Mouse (Mus musculus) cortical plate, adult 2 months (tissue): Measurements from ENCODE around the gene Ankdd1b. TPM values are rescaled to one million over a fixed set of nuclear protein-coding genes. Genes with fewer than 3 reads are reported as not detected.

Source experiments
- H3K27ac ChIP-seq: fragments of 200-500 bp; 2 replicates; pipeline ENCODE4 v1.5.1; 2012; ENCODE audit warnings: low read length, control low read depth, inconsistent platforms; ENCODE audit not compliant: insufficient read depth
- H3K4me1 ChIP-seq: fragments of 200-500 bp; 2 replicates; pipeline ENCODE4 v1.6.1; 2011; ENCODE audit warnings: low read length; ENCODE audit not compliant: control insufficient read depth, insufficient read depth
- H3K4me3 ChIP-seq: fragments of 200-500 bp; 2 replicates; pipeline ENCODE4 v1.5.1; 2011; ENCODE audit warnings: mild to moderate bottlenecking, low read length, control low read depth; ENCODE audit not compliant: insufficient read depth
- CTCF ChIP-seq: fragments of 200-500 bp; IDR thresholded peaks from 2 replicates; pipeline ENCODE4 v1.5.1; 2011; ENCODE audit warnings: mild to moderate bottlenecking, control low read depth, low read length; ENCODE audit not compliant: insufficient read depth; ENCODE audit errors: extremely low read depth
- POLR2A ChIP-seq: fragments of 200-500 bp; IDR thresholded peaks from 2 replicates; pipeline ENCODE4 v1.6.1; 2011; ENCODE audit warnings: mild to moderate bottlenecking, low read length, control low read depth; ENCODE audit not compliant: insufficient read depth; ENCODE audit errors: extremely low read depth
- polyA plus RNA-seq: library from polyadenylated mRNA; depleted of rRNA; stranded (reverse); fragments of >200 nt; gene quantifications from 2 replicates; pipeline ENCODE4 v1.2.3, GENCODE M21; 2012; rRNA removed

Ankdd1b gene
- polyA plus RNA-seq: 0.04 and 0.17 TPM in 2 replicates

- Histone ChIP-seq H3K4me1 (no peaks in the 10 kb centered on the region), H3K4me3 (no peak within 1 kb of the TSS), H3K27ac (no peak within 1 kb of the TSS)
- TF ChIP-seq POLR2A (no peak), CTCF (no peak)
Measured at GRCm38 (mm10) chr13:96470957-96471356, at the start of gene Ankdd1b. Gene Ankdd1b (minus strand): TSS chr13:96471198.

DNA sequence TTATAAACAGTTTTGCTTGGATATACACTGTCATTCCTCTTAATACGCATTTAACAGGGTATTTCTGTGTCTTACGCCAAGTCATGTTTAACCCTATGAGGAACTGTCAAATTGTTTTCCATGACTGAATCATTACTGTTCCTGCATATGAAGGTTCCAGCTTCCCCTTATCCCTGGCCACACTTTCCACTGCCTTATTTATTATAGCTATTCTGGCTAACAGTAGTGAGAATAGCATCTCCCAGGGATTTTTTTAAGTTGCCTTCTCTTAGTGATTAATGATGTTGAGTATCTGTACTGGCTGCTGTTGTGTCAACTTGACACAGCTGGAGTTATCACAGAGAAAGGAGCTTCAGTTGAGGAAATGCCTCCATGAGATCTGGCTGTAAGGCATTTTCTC, 46.3 kb upstream of the Ankdd1b start:
- Histone ChIP-seq H3K27ac (no peak overlapping the region), H3K4me3 (no peak overlapping the region), H3K4me1 (peaks cover 2% of the 10 kb centered on the region)
- TF ChIP-seq POLR2A: no peak
- TF ChIP-seq CTCF: no peak

GRCm38 (mm10) chr13:96516249-96516648, 45.3 kb upstream of the Ankdd1b start:
- no peak for TF ChIP-seq POLR2A
- no peak for TF ChIP-seq CTCF
- Histone ChIP-seq H3K27ac (no peak overlapping the region), H3K4me3 (no peak overlapping the region), H3K4me1 (peaks cover 2% of the 10 kb centered on the region)

GRCm38 (mm10) chr13:96514154-96514942, 43.4 kb upstream of the Ankdd1b start:
- H3K4me1 ChIP-seq: peaks cover 2% of the 10 kb centered on the region
- TF ChIP-seq CTCF (no peak), POLR2A (no peak)
- H3K27ac ChIP-seq: peak overlapping the region; percentile 23; the same call in 1 of the 2 replicates
- no peak overlapping the region for H3K4me3 ChIP-seq

- TF ChIP-seq CTCF (no peak), POLR2A (no peak)
- Histone ChIP-seq H3K4me3 (no peak overlapping the region), H3K4me1 (peaks cover 2% of the 10 kb centered on the region), H3K27ac (0 out of 2 replicates have a peak overlapping the region, but pooled peaks have one; percentile 12)
Measured at GRCm38 (mm10) chr13:96511893-96512292, 40.9 kb upstream of the Ankdd1b start.

DNA sequence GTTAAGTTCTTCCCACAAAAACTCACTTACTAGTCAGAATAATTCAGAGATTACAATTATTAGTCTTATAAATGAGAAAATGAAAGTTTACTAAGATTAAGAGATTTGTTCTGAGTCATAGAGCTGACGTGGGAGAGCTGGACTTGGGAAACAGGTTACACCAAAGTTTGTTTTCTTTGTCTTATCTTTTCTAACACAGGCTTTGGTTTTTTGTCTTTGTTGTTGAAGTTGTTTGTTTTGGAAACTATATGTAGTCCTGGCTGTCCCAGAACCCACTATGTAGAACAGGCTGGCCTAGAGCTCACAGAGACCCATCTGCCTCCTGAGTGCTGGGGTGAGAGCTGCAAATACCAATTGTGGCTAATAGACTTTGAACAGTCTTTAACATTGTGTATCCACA, 40.3 kb upstream of the Ankdd1b start:
- H3K4me3 ChIP-seq: no peak overlapping the region
- TF ChIP-seq POLR2A (no peak), CTCF (no peak)
- H3K27ac ChIP-seq: 0 out of 2 replicates have a peak overlapping the region, but pooled peaks have one; percentile 12
- H3K4me1 ChIP-seq: peaks cover 2% of the 10 kb centered on the region

GRCm38 (mm10) chr13:96510635-96511034, 39.6 kb upstream of the Ankdd1b start:
- TF ChIP-seq POLR2A: no peak
- TF ChIP-seq CTCF: no peak
- Histone ChIP-seq H3K4me3 (no peak overlapping the region), H3K27ac (no peak overlapping the region), H3K4me1 (peaks cover 2% of the 10 kb centered on the region)

DNA sequence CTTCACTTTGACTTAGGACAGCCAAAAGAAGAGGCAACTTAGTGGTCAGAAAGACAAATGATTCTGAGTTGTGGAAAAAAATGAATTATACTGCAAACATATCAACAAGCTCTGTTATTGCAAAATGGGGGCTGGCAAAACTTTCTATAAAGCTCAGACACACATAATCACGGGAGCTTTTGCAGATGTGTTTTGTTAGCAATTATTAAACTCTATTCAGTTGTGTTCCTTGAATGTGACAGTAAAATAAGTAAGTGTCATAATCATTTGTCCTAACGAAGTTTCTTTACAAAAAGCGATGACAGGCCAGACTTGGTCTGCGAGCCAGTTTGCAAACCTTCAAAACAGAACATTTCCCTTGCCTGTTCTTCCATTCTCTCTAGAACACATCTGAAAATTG, 36.5 kb upstream of the Ankdd1b start:
- Histone ChIP-seq H3K27ac (no peak overlapping the region), H3K4me3 (no peak overlapping the region), H3K4me1 (no peaks in the 10 kb centered on the region)
- TF ChIP-seq POLR2A (no peak), CTCF (no peak)

DNA sequence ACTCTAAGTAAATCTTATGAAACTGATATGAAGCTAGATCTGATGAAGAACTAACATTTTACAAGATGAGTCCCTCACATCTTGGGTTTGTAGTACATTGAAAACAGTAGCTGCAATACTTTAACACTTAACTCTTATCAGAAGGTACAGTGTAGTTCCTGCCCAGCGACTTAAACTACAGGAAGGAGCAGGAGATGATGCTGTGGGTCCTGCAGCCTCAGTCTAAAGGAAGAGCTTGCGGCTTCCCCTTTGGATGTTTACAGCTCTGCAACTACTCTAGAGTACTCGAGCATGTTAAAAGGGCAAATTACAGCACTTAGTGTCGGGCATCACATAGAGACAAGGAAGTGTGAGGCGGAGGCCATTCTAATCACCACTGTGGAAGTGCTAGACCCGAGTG, 35.3 kb upstream of the Ankdd1b start:
- H3K27ac ChIP-seq: no peak overlapping the region
- no peak for TF ChIP-seq POLR2A
- H3K4me1 ChIP-seq: no peaks in the 10 kb centered on the region
- no peak overlapping the region for H3K4me3 ChIP-seq

DNA sequence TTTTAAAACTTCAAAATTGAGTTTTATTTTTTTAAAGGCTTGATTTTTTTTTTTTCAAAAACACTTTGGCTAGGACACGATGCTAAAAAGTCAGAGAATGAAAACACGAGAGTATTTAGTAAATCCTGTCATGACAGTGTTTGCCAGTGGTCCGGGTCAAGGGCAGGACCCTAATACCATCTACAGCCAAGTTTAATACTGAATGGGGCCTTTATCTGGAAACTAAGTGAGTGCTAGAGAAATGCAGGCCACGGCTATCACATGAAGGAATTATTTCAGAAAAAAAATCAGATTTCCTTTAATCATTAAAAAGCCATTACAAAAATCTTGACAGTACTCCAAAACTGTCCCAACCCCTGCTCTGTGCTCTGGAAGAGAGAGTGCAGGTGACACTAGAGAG, 34.7 kb upstream of the Ankdd1b start:
- H3K4me3 ChIP-seq: no peak overlapping the region
- TF ChIP-seq CTCF: no peak
- no peak for TF ChIP-seq POLR2A
- H3K27ac ChIP-seq: no peak overlapping the region
- H3K4me1 ChIP-seq: no peaks in the 10 kb centered on the region
